Mouse (Mus musculus): ENCODE data around the gene Tubgcp2.

DNA sequence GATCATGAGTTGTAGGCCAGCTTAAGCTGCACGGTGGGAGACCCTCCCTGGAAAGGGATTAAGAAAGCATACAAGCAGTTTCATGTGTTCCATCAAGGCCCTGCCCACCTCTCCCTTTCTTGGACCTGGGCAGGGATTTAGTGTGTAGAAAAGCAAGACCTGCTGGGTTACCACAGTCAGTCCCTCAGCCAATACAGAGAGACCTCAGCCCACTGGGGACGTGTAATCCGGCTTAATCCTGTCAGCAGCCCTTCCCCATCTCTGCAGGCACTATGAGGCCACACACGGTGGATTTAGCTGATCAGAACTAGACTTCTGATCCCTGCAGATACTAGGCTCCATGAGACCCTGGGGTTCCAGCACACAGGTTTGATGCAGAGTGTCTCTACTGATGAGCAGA lies 23.1 kb upstream of the Tubgcp2 start:
- no peak for TF ChIP-seq ZC3H11A (IDR thresholded peaks at IDR 0.05; ENCODE audit: low read depth, low read length)
- TF ChIP-seq CTCF (IDR thresholded peaks at IDR 0.05 in 2 of 3, conservative IDR thresholded peaks at IDR 0.05 in 1 of 3; ENCODE audit: control insufficient read depth in 1 of 3, insufficient read depth in 1 of 3, low read depth in 2 of 3, low read length in 3 of 3, poor library complexity in 1 of 3, severe bottlenecking in 1 of 3): no peak
